Mouse (Mus musculus) erythroblast, embryonic 14.5 days (primary cell): ENCODE measurements around the gene Rin3.

Source experiments
- GATA1 ChIP-seq: IDR thresholded peaks from 2 replicates; pipeline ENCODE4 v1.6.1; 2012; ENCODE audit warnings: low read length, inconsistent platforms, mixed read lengths
- TAL1 ChIP-seq: IDR thresholded peaks from 3 replicates; pipeline ENCODE4 v1.6.1; 2012; ENCODE audit warnings: low read length, inconsistent platforms, mixed read lengths

GRCm38 (mm10) chr12:102365016-102365415 lies 82.2 kb downstream of the Rin3 start:
- TF ChIP-seq GATA1: no peak
- no peak for TF ChIP-seq TAL1
